Mouse (Mus musculus) midbrain, embryonic 16.5 days (tissue): ENCODE measurements at regions not wholly inside any gene's neighbourhood (a gene's known extent, or its start where the extent isn't known, plus 50 kb on each side); places are given as distances from the start of the nearest gene placed in this dataset.

ENCODE experiments used
- ATAC-seq: fragments of 200-750 bp; cut with Nextera tagmentation; 2 replicates; pipeline ENCODE4 v1.8.0; 2017; ENCODE audit warnings: moderate TSS enrichment
- H3K27ac ChIP-seq: fragments of 300-500 bp; sonication (generic); 2 replicates; pipeline ENCODE4 v1.5.1; 2014; ENCODE audit warnings: mild to moderate bottlenecking, low read length, mixed read lengths
- H3K27me3 ChIP-seq: fragments of 300-500 bp; sonication (generic); 2 replicates; pipeline ENCODE4 v1.6.1; 2014; ENCODE audit warnings: low read depth, low read length, mixed read lengths; ENCODE audit not compliant: control insufficient read depth, insufficient read depth
- H3K36me3 ChIP-seq: fragments of 300-500 bp; sonication (generic); 2 replicates; pipeline ENCODE4 v1.6.1; 2014; ENCODE audit warnings: mild to moderate bottlenecking, low read length, moderate library complexity, mixed read lengths; ENCODE audit not compliant: control insufficient read depth, insufficient read depth
- H3K4me1 ChIP-seq: fragments of 300-500 bp; sonication (generic); 2 replicates; pipeline ENCODE4 v1.6.1; 2014; ENCODE audit warnings: mild to moderate bottlenecking, low read length, mixed read lengths; ENCODE audit not compliant: control insufficient read depth, insufficient read depth
- H3K4me2 ChIP-seq: fragments of 300-500 bp; sonication (generic); 2 replicates; pipeline ENCODE4 v1.6.1; 2014; ENCODE audit warnings: mild to moderate bottlenecking, low read length, mixed read lengths
- H3K4me3 ChIP-seq: fragments of 300-500 bp; sonication (generic); 2 replicates; pipeline ENCODE4 v1.5.1; 2014; ENCODE audit warnings: low read depth, mild to moderate bottlenecking, low read length, moderate library complexity, mixed read lengths
- H3K9ac ChIP-seq: fragments of 300-500 bp; sonication (generic); 2 replicates; pipeline ENCODE4 v1.6.1; 2014; ENCODE audit warnings: low read depth, low read length, mixed read lengths
- H3K9me3 ChIP-seq: fragments of 300-500 bp; sonication (generic); replicated peaks from 2 replicates; pipeline ENCODE4 v1.6.1; 2014; ENCODE audit warnings: mild to moderate bottlenecking, low read length, mixed read lengths; ENCODE audit not compliant: control insufficient read depth, poor library complexity, severe bottlenecking
- WGBS: fragments of 180-500 bp; shearing (Covaris S2); extraction: QIAGEN DNeasy Blood & Tissue Kit; methylation state at CpG from one replicate; pipeline ENCODE4 v1.1.7; 2014; 5-methylcytosine and 5-hydroxymethylcytosine counted together

DNA sequence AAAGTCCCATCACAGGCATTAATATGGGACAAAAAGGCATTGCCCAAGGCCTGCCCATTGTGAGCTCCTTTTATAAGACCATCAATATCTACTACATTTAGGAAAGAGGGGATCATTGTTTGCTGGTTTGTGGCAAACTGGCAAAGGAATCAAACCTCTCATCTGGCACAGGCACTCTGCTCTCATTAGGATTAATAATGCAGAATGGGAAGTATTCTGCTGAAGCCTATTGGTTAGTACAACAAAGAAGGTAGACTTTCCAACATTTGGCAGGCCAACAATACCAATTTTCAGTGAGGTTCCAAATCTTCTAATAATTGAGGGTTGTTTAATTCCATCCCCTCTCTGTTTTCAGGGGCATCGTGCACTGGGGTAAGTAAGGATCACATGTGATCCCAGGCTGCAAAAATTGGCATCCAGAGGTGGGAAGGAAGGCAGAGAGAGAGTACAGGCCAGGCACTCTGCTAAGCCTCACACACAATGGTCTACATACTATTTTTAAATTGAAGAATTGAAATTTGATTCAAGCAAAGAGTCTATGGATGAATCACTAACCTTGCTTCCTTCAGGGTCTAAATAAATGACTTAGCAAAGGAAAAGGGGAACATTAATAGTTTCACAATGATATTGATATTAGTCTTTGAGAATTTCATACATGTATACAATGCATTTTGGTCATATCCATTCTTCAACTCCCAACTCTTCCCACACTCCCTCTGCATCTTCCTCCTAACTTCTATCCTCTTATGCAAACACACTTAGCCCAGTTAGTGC lies 174.9 kb downstream of the Fzd1 start:
- 80% methylated on average over 1 of the region's 1 CpGs for WGBS
- Histone ChIP-seq H3K9ac (no peak overlapping the region), H3K4me2 (no peak overlapping the region), H3K9me3 (no peaks in the 10 kb centered on the region), H3K27me3 (no peaks in the 10 kb centered on the region), H3K4me1 (peaks cover 6% of the 10 kb centered on the region), H3K27ac (no peak overlapping the region), H3K36me3 (no peaks in the 10 kb centered on the region), H3K4me3 (no peak overlapping the region)
- no peak for ATAC-seq

DNA sequence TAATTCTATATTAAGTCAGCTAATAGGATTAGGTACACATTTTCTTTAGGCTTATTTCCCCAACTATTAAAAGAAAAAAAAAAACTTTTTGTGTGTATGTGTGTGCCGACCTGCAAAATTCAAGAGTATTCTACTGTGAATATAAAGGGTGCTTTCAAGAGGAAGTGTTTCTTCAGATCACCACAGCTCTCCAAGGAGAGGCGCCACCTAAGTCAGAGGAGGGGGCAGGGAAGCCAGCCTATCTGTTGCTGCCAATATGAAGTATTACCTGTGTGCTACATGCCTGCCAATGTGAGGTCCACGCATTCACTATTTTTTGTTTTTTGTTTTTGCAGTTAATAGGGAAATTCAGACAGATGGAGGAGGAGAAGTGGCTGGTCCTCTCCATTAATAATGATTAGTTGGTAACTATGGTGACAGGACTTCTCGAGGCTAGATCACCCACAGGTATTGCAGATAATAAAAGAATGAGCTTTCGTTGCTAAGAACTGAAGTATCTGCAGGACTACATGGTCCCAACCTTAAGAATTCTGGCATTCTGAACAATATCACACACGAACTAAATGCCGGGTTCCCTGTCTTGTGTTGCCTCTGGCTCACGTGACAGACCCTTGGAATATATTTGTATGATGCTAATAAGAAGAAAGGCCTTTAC lies 177.5 kb downstream of the Fzd1 start:
- Histone ChIP-seq H3K9me3 (no peaks in the 10 kb centered on the region), H3K9ac (no peak overlapping the region), H3K4me2 (no peak overlapping the region), H3K4me1 (peaks cover 3% of the 10 kb centered on the region; the same call in 1 of the 2 replicates), H3K4me3 (no peak overlapping the region), H3K27ac (no peak overlapping the region), H3K27me3 (no peaks in the 10 kb centered on the region), H3K36me3 (no peaks in the 10 kb centered on the region)
- WGBS = 56% methylated on average over 8 of the region's 8 CpGs
- peak; percentile 72 for ATAC-seq

DNA sequence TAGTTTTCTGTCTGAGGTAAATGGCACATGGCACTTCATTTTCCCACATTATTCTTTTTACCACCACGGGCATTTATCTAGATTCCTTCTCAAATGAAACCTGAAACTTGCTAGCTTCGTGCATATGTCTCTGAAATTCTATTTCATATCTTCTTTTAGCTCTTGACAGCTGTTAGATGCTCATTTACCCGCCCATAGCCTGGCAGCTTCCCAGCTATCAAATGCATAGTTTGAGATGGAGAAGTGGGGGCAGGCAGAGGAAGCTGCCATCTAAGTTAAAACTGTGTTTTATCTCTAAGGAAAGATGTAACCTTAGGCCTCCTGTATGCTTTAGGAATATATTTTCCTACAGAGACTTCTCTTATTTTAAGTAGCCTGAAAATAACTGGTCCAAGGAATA lies 179.0 kb downstream of the Fzd1 start:
- Histone ChIP-seq H3K4me3 (no peak overlapping the region), H3K9ac (no peak overlapping the region), H3K27ac (no peak overlapping the region), H3K36me3 (no peaks in the 10 kb centered on the region), H3K4me2 (no peak overlapping the region), H3K9me3 (no peaks in the 10 kb centered on the region), H3K4me1 (peaks cover 3% of the 10 kb centered on the region; the same call in 1 of the 2 replicates), H3K27me3 (no peaks in the 10 kb centered on the region)
- WGBS = 81% methylated on average over 3 of the region's 3 CpGs
- ATAC-seq = no peak

DNA sequence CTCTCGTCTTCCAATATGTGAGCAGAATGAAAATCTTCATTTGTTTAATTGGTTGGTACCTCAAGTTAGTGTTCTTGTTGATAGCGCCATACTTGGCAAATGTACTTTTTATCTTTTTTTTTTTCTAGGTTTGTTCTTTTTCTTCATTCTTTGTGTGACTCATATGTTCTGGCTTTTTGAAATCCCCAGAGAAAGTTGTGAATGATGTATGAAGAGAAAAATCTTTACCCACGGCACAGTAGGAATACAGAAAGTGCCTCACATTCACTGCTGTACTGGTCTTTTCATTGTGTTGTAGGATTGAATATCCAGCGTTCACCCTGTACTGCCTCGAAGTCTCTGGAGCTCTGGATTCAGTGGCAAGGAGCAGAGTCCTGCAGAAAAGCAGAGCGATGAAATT lies 180.7 kb downstream of the Fzd1 start:
- no peaks in the 10 kb centered on the region for H3K9me3 ChIP-seq
- 82% methylated on average over 6 of the region's 6 CpGs for WGBS
- no peaks in the 10 kb centered on the region for H3K27me3 ChIP-seq
- no peak overlapping the region for H3K9ac ChIP-seq
- H3K4me2 ChIP-seq = no peak overlapping the region
- no peak overlapping the region for H3K27ac ChIP-seq
- peaks cover 3% of the 10 kb centered on the region; the same call in 1 of the 2 replicates for H3K4me1 ChIP-seq
- ATAC-seq = no peak
- H3K36me3 ChIP-seq = no peaks in the 10 kb centered on the region
- H3K4me3 ChIP-seq = no peak overlapping the region

DNA sequence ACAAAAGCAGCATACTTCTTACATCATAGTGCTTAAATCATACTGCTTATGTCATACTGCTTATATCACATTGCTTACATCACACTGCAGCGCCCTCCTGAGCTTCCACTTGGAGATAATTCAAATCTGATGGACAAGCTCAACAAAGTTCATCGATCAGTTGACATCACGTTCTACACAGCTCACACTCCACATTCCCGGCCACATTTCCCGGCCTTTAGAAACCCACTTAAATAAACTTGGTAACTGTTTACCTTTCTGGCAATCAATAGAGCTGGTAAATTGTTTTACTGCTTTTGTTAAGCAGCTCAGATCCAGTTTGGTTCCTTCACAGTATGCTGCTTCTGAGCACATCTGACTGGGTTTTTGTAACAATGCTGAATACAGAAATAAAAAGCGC lies 194.0 kb downstream of the Fzd1 start:
- Histone ChIP-seq H3K27ac (no peak overlapping the region), H3K4me1 (no peaks in the 10 kb centered on the region), H3K4me2 (no peak overlapping the region), H3K9me3 (no peaks in the 10 kb centered on the region), H3K9ac (no peak overlapping the region), H3K4me3 (no peak overlapping the region), H3K36me3 (no peaks in the 10 kb centered on the region), H3K27me3 (no peaks in the 10 kb centered on the region)
- no peak for ATAC-seq
- 86% methylated on average over 6 of the region's 6 CpGs for WGBS

DNA sequence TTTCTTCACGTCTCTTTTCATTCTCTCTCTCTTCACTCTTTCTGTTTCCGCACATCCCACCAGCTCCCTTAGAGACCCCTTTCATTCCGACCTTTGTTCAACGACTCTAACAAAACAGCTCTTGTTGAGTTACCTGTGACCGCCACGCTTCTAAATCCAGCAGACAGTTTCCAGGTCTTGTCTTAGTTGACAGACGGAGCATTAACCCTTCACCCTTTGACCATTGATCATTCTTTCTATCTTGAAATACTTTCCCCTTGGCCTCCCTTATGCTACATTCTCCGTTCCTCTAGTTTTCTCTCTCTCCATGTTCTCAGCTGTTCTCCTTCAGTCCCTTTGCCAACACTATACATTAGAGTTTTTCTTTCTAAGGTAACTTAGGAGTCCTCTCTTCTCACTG lies 196.2 kb downstream of the Fzd1 start:
- no peak overlapping the region for H3K9ac ChIP-seq
- H3K27ac ChIP-seq = no peak overlapping the region
- WGBS = 78% methylated on average over 8 of the region's 8 CpGs
- no peaks in the 10 kb centered on the region for H3K9me3 ChIP-seq
- H3K4me1 ChIP-seq = no peaks in the 10 kb centered on the region
- ATAC-seq = no peak
- H3K27me3 ChIP-seq = no peaks in the 10 kb centered on the region
- H3K4me2 ChIP-seq = no peak overlapping the region
- H3K36me3 ChIP-seq = no peaks in the 10 kb centered on the region
- no peak overlapping the region for H3K4me3 ChIP-seq

DNA sequence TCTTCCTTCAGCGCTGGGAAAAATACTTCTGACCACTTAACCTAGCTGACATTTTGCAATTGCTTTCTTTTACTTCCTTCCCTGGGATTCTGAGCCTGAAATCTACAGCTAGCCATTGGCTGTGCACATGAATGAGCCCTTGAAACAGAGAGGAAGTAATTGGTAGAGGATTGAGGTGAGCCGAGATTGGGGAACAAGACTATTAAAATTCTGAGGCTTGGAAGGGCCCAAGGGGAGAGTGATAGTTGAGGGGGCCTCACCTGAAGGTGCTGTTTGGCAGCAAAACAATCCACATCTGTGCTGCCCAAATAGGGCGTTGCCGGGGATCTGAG lies 196.7 kb downstream of the Fzd1 start:
- no peak overlapping the region for H3K27ac ChIP-seq
- H3K9me3 ChIP-seq = no peaks in the 10 kb centered on the region
- no peaks in the 10 kb centered on the region for H3K36me3 ChIP-seq
- H3K4me3 ChIP-seq = no peak overlapping the region
- WGBS = 77% methylated on average over 4 of the region's 4 CpGs
- H3K9ac ChIP-seq = no peak overlapping the region
- no peaks in the 10 kb centered on the region for H3K4me1 ChIP-seq
- no peaks in the 10 kb centered on the region for H3K27me3 ChIP-seq
- H3K4me2 ChIP-seq = no peak overlapping the region
- ATAC-seq = no peak

DNA sequence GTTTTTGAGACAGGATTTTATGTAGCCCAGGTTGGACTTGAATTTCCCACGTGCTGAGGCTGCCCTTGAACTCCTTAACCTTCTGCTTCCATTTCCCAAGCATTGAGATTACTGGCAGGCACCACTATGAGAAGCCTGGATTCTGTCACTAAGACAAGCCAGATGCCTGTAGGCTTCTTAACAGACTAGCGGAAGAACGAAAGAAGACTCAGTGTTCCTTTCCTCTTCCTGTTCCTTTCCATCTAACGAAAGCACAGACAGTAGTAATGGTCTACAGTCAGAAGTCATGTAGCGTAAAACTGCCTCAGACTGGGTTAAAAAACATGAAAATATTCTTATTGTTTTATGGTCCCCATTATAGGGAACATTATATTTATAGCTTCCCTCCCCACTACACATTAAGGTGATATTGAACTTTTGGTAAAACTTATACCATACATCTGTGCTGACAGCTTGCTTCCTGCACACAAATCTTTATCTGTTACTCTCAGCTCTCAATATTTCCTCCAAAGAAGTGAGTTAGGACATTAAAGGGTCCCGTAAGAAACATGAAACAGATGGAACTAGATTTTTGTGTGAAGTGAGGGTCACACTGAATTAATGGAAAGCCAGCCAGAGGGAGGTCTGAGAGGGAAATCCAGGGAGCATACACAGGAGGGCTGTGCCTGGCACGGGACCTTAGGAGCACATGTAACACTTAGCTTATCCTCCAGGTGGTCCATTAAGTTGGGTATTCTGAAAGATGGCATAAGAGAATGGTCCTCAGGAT lies 197.3 kb downstream of the Fzd1 start:
- H3K4me2 ChIP-seq = no peak overlapping the region

DNA sequence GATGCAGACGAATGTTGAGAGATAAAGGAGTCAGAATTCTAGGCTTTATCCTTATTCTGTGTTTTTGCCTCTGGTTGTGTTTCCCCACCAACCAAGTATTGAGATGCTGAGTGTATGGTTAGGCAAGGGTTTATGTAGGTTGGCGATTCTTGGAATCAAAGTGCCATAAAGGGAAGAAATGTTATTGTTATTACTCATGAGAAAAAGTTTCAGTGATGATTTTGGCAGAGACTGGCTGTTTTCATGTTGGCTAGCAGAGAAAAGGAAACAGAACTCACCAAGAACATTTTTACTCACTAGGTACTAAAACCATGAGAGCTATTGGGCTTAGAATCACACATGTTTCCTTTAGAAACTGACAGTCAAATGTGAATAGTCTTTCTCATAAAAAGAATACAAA lies 202.9 kb downstream of the Fzd1 start:
- no peak overlapping the region for H3K27ac ChIP-seq
- 70% methylated on average over 2 of the region's 2 CpGs for WGBS
- no peak overlapping the region for H3K4me2 ChIP-seq
- no peak for ATAC-seq
- no peak overlapping the region for H3K4me3 ChIP-seq
- H3K9me3 ChIP-seq = no peaks in the 10 kb centered on the region
- H3K4me1 ChIP-seq = no peaks in the 10 kb centered on the region
- H3K9ac ChIP-seq = no peak overlapping the region
- H3K36me3 ChIP-seq = no peaks in the 10 kb centered on the region
- no peaks in the 10 kb centered on the region for H3K27me3 ChIP-seq

More for the DNA sequence above, 197.3 kb downstream of the Fzd1 start:
- no peak overlapping the region for H3K9ac ChIP-seq
- no peak for ATAC-seq
- no peaks in the 10 kb centered on the region for H3K36me3 ChIP-seq
- no peaks in the 10 kb centered on the region for H3K27me3 ChIP-seq
- no peaks in the 10 kb centered on the region for H3K4me1 ChIP-seq
- no peak overlapping the region for H3K27ac ChIP-seq
- H3K9me3 ChIP-seq = no peaks in the 10 kb centered on the region
- 88% methylated on average over 7 of the region's 7 CpGs for WGBS
- H3K4me3 ChIP-seq = no peak overlapping the region
